Mouse (Mus musculus): Measurements from ENCODE around the gene Gm43517. TPM values are rescaled to one million over a fixed set of nuclear protein-coding genes. Genes with fewer than 3 reads are reported as not detected.

Gm43517 gene
- polyA plus RNA-seq, 1 experiment from 2014 or later, result 0.05 TPM

- peaks cover 76% of the 10 kb centered on the region for H3K27me3 ChIP-seq
- peaks cover 10% of the 10 kb centered on the region for H3K4me1 ChIP-seq
- ATAC-seq (ENCODE audit: insufficient number of reproducible peaks, low FRiP score, low TSS enrichment, low read depth), result no peak
- H3K36me3 ChIP-seq, result no peaks in the 10 kb centered on the region
- no peak overlapping the region for H3K27ac ChIP-seq (replicated peaks)
- 44% methylated on average over 1 of the region's 1 CpGs for WGBS
- H3K4me3 ChIP-seq (replicated peaks), result no peak overlapping the region
- no peak overlapping the region for H3K4me2 ChIP-seq (replicated peaks)
- H3K9ac ChIP-seq, result no peak overlapping the region
- no peaks in the 10 kb centered on the region for H3K9me3 ChIP-seq (replicated peaks)
Measured at GRCm38 (mm10) chr12:49396776-49397175, 11.8 kb downstream of the Gm43517 start.

- H3K4me3 ChIP-seq (replicated peaks), result no peak overlapping the region
- H3K36me3 ChIP-seq, result no peaks in the 10 kb centered on the region
- no peak overlapping the region for H3K9ac ChIP-seq
- H3K9me3 ChIP-seq (replicated peaks), result no peaks in the 10 kb centered on the region
- no peak overlapping the region for H3K4me2 ChIP-seq (replicated peaks)
- ATAC-seq (ENCODE audit: insufficient number of reproducible peaks, low FRiP score, low TSS enrichment, low read depth), result no peak
- WGBS, result 18% methylated on average over 4 of the region's 4 CpGs
- peaks cover 70% of the 10 kb centered on the region for H3K27me3 ChIP-seq
- H3K4me1 ChIP-seq, result peaks cover 11% of the 10 kb centered on the region
- no peak overlapping the region for H3K27ac ChIP-seq (replicated peaks)
Measured at GRCm38 (mm10) chr12:49397443-49398162, 12.6 kb downstream of the Gm43517 start.

- Histone ChIP-seq H3K4me2 (replicated peaks) (no peak overlapping the region), H3K27ac (replicated peaks) (no peak overlapping the region), H3K36me3 (no peaks in the 10 kb centered on the region), H3K9me3 (replicated peaks) (no peaks in the 10 kb centered on the region), H3K27me3 (peaks cover 71% of the 10 kb centered on the region), H3K4me3 (replicated peaks) (no peak overlapping the region), H3K9ac (no peak overlapping the region), H3K4me1 (peaks cover 11% of the 10 kb centered on the region)
- no peak for ATAC-seq (ENCODE audit: insufficient number of reproducible peaks, low FRiP score, low TSS enrichment, low read depth)
Measured at GRCm38 (mm10) chr12:49398163-49398540, 13.2 kb downstream of the Gm43517 start.

- peaks cover 11% of the 10 kb centered on the region for H3K4me1 ChIP-seq
- WGBS, result 22% methylated on average over 3 of the region's 3 CpGs
- no peaks in the 10 kb centered on the region for H3K36me3 ChIP-seq
Measured at GRCm38 (mm10) chr12:49398636-49399035, 13.7 kb downstream of the Gm43517 start.

GRCm38 (mm10) chr12:49399611-49400010, 14.6 kb downstream of the Gm43517 start:
- no peak for ATAC-seq (ENCODE audit: insufficient number of reproducible peaks, low FRiP score, low TSS enrichment, low read depth)
- Histone ChIP-seq H3K36me3 (no peaks in the 10 kb centered on the region), H3K4me1 (peaks cover 11% of the 10 kb centered on the region), H3K9ac (no peak overlapping the region), H3K4me3 (replicated peaks) (no peak overlapping the region), H3K27ac (replicated peaks) (no peak overlapping the region), H3K27me3 (peaks cover 72% of the 10 kb centered on the region), H3K4me2 (replicated peaks) (no peak overlapping the region), H3K9me3 (replicated peaks) (no peaks in the 10 kb centered on the region)
- 3% methylated on average over 1 of the region's 1 CpGs for WGBS

More at GRCm38 (mm10) chr12:49398636-49399035, 13.7 kb downstream of the Gm43517 start:
- ATAC-seq (ENCODE audit: insufficient number of reproducible peaks, low FRiP score, low TSS enrichment, low read depth), result no peak
- Histone ChIP-seq H3K27me3 (peaks cover 74% of the 10 kb centered on the region), H3K4me2 (replicated peaks) (no peak overlapping the region), H3K9me3 (replicated peaks) (no peaks in the 10 kb centered on the region), H3K27ac (replicated peaks) (no peak overlapping the region), H3K9ac (no peak overlapping the region), H3K4me3 (replicated peaks) (no peak overlapping the region)

GRCm38 (mm10) chr12:49400036-49400852, 15.3 kb downstream of the Gm43517 start:
- Histone ChIP-seq H3K27me3 (peaks cover 70% of the 10 kb centered on the region), H3K27ac (replicated peaks) (no peak overlapping the region), H3K4me2 (replicated peaks) (no peak overlapping the region), H3K9ac (no peak overlapping the region), H3K9me3 (replicated peaks) (no peaks in the 10 kb centered on the region), H3K36me3 (no peaks in the 10 kb centered on the region), H3K4me3 (replicated peaks) (peak overlapping the region; percentile 46; the same call in 1 of the 2 replicates), H3K4me1 (peaks cover 11% of the 10 kb centered on the region)
- no peak for ATAC-seq (ENCODE audit: insufficient number of reproducible peaks, low FRiP score, low TSS enrichment, low read depth)
- 4% methylated on average over 9 of the region's 9 CpGs for WGBS

GRCm38 (mm10) chr12:49400853-49401118, 15.8 kb downstream of the Gm43517 start:
- Histone ChIP-seq H3K4me2 (replicated peaks) (peak overlapping the region; percentile 91), H3K9ac (no peak overlapping the region), H3K4me3 (replicated peaks) (peak overlapping the region; percentile 46), H3K4me1 (peaks cover 11% of the 10 kb centered on the region), H3K36me3 (no peaks in the 10 kb centered on the region), H3K27ac (replicated peaks) (no peak overlapping the region), H3K9me3 (replicated peaks) (no peaks in the 10 kb centered on the region), H3K27me3 (peaks cover 67% of the 10 kb centered on the region)
- 0% methylated on average over 8 of the region's 8 CpGs for whole genome bisulfite sequencing
- ATAC-seq (ENCODE audit: insufficient number of reproducible peaks, low FRiP score, low TSS enrichment, low read depth), result peak; percentile 77; the same call in 1 of the 2 replicates

- peak; percentile 77 for ATAC-seq (ENCODE audit: insufficient number of reproducible peaks, low FRiP score, low TSS enrichment, low read depth)
- Histone ChIP-seq H3K4me3 (replicated peaks) (peak overlapping the region; percentile 46), H3K27ac (replicated peaks) (no peak overlapping the region), H3K36me3 (no peaks in the 10 kb centered on the region), H3K9me3 (replicated peaks) (no peaks in the 10 kb centered on the region), H3K9ac (peak overlapping the region; percentile 18; the same call in 1 of the 2 replicates), H3K27me3 (peaks cover 65% of the 10 kb centered on the region), H3K4me2 (replicated peaks) (peak overlapping the region; percentile 91), H3K4me1 (peaks cover 11% of the 10 kb centered on the region)
- WGBS, result under 1% methylated on average over 68 of the region's 68 CpGs
Measured at GRCm38 (mm10) chr12:49401119-49401795, 16.3 kb downstream of the Gm43517 start.

GRCm38 (mm10) chr12:49401796-49402130, 16.8 kb downstream of the Gm43517 start:
- 0 out of 2 replicates have a peak overlapping the region, but pooled peaks have one; percentile 18 for H3K9ac ChIP-seq
- peaks cover 62% of the 10 kb centered on the region for H3K27me3 ChIP-seq
- no peak for ATAC-seq (ENCODE audit: insufficient number of reproducible peaks, low FRiP score, low TSS enrichment, low read depth)

GRCm38 (mm10) chr12:49409833-49410232, 24.9 kb downstream of the Gm43517 start:
- H3K4me1 ChIP-seq, result no peaks in the 10 kb centered on the region
- no peak overlapping the region for H3K9ac ChIP-seq
- no peak overlapping the region for H3K27ac ChIP-seq (replicated peaks)
- H3K4me2 ChIP-seq (replicated peaks), result no peak overlapping the region
- ATAC-seq (ENCODE audit: insufficient number of reproducible peaks, low FRiP score, low TSS enrichment, low read depth), result no peak
- H3K9me3 ChIP-seq (replicated peaks), result no peaks in the 10 kb centered on the region
- WGBS, result 70% methylated on average over 2 of the region's 2 CpGs
- H3K27me3 ChIP-seq, result peaks cover 2% of the 10 kb centered on the region; the same call in 1 of the 2 replicates
- H3K4me3 ChIP-seq (replicated peaks), result no peak overlapping the region
- no peaks in the 10 kb centered on the region for H3K36me3 ChIP-seq

More at GRCm38 (mm10) chr12:49401796-49402130, 16.8 kb downstream of the Gm43517 start:
- H3K36me3 ChIP-seq, result no peaks in the 10 kb centered on the region
- WGBS, result 2% methylated on average over 5 of the region's 5 CpGs
- peaks cover 11% of the 10 kb centered on the region for H3K4me1 ChIP-seq
- peak overlapping the region; percentile 46 for H3K4me3 ChIP-seq (replicated peaks)
- peak overlapping the region; percentile 91 for H3K4me2 ChIP-seq (replicated peaks)
- no peaks in the 10 kb centered on the region for H3K9me3 ChIP-seq (replicated peaks)
- H3K27ac ChIP-seq (replicated peaks), result no peak overlapping the region

- Histone ChIP-seq H3K9ac (no peak overlapping the region), H3K4me3 (replicated peaks) (no peak overlapping the region), H3K9me3 (replicated peaks) (no peaks in the 10 kb centered on the region), H3K27me3 (no peaks in the 10 kb centered on the region), H3K4me1 (no peaks in the 10 kb centered on the region), H3K4me2 (replicated peaks) (no peak overlapping the region), H3K27ac (replicated peaks) (no peak overlapping the region), H3K36me3 (no peaks in the 10 kb centered on the region)
- WGBS, result 49% methylated on average over 3 of the region's 3 CpGs
- no peak for ATAC-seq (ENCODE audit: insufficient number of reproducible peaks, low FRiP score, low TSS enrichment, low read depth)
Measured at GRCm38 (mm10) chr12:49417963-49418362, 33.0 kb downstream of the Gm43517 start.

Data from embryonic facial prominence, embryonic 15.5 days (tissue).